Mouse (Mus musculus) spleen, postnatal 10 days (tissue): ENCODE results near the gene Pard3b.

ENCODE experiments used
- DNase-seq, 2 experiments: peaks; one replicate each; pipeline ENCODE4 v3.0.0; 2021 to 2022; ENCODE audit warnings: low spot score in 2 of 2

Pard3b gene

DNA sequence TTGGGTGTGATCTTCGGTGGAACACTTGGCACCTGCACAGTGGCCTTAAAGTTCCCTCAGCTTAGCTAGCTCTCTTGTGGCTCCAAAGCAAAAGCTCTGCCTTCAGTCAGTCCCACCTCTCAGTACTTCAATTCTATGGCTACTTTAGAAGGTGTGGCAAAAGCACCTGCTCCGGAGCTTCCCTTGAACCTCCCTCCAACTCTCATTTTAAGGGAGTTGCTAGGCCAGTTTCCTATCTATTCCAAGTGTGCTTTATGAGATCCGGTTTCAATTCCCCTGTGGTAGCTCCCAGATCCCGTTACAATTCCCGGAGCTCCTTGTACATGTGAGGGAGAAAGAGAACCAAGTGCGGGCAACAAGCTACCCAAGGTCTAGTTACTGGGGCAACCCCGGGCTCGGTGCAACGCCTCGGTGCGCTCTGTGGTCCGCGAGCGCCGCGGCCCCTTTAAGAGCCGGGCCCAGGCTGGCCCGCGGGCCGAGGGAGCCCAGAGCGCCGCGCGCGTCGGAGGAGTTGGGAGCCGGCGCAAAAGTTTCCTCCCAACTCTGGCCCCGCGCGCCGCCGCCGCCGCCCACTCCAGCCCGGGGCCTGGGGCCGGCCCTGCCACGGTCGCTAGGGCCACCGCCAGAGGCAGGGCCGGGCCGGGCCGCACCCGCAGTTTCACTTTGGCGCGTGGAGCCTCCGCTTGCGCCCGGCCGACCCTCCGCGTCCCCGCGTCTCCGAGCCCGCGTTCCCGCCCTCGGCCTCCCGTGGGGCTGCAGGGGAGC, at the start of gene Pard3b:
Gene Pard3b (plus strand): TSS at position 478 of the 765 bp plus-strand sequence.
- DNase-seq: peak; percentile 18 to 53

DNA sequence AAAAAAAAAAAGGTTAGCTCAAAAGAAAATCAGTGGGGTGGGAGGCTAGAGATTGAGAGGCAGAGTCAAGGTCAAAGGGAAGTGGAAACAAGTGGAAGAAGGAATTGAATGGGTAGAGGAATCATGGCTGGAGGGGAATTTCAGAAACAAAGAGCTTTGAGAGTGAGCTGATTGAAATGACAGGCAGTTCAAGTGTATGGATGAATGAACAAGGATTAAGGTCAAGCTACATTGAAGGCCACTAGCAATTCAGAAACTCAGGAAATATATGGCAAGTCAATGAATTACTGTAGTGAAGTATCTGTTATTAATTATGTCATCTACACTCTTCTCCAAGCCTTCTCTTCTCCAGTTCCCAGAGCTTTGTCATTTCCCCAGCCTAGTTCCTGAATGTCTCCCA, 22.4 kb upstream of the Pard3b start:
- DNase-seq: no peak

DNA sequence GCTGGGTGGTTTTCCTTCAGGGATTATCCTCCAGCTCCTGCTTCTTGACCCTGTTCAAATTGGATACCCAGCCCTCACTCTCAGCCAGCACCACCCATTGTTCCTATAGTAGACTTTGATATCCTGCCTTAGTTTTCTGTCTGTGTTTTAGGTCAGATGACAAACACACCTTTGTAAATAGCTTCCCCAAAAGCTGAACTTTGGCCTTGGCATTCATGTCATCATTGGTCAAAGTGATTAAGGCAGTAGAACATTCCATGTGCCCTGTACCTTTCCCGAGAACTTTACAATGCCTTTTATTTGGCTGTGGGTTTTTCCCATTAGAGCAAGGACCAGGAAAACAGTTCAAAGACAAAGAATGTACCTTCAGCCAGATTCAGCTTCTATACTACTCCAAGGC, 18.0 kb upstream of the Pard3b start:
- DNase-seq: no peak

DNA sequence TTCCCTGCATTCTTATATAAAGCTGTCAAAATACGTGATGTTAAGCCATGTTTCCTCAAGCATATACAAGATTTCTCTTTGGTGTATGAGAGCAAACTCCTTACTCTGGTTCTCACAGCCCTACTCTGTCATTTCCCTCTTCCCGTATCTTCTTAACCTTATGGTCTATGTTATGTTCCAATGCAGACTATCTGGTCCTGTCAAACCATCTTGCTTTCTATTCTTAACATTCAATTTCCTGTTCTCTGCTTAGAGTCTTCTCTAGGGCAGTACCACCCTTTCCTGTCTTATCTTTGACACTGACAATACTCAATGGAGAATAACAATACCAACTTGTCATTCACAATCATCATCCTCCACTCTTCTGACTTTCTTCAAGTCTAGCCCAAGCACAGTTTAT, 8.8 kb upstream of the Pard3b start:
- DNase-seq: no peak

DNA sequence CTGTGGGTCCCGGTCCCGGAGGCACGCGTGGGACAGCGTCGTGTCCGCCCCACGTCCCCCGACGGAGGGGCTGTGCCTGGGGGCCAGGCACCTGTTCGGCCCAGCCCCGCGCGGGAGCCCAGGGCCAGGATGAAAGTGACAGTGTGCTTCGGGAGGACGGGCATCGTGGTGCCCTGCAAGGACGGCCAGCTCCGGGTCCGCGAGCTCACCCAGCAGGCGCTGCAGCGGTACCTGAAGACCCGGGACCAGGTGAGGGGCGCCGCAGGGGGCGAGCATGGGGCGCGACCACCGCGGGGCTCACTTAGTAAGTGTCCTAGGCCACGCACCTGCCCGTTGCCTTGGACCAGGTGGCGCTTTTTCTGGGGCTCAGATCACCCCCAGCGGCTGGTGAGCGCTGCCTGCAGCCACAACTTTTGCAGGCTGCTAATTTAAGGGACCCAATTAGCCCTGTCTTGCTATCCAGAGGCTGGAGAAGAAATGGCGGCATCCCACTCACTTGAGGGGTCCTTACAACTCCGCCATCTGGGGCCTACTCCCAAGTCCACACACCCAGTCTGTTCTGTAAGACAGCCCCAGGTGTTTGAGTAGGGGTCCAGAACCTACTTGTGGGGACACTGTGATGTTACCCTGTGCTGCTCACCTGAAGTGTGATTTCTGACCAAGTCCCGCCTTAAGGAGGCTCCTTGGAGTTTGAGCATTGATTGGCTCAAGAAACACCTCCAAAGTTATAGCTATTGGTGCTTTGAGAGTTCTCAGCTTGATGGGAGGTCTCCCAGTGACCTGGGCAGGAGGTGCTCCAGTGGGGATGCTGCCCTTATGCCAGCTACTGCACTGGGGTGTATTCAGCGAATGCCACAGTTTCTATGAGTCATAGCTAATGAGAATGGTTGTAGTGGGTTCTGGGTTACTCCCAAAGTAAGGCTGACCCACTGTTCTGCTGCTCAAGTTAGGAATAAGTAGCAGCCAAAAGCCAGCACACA, 780 bp downstream of the Pard3b start:
- DNase-seq: peak in 1 of 2 experiments; percentile 4

DNA sequence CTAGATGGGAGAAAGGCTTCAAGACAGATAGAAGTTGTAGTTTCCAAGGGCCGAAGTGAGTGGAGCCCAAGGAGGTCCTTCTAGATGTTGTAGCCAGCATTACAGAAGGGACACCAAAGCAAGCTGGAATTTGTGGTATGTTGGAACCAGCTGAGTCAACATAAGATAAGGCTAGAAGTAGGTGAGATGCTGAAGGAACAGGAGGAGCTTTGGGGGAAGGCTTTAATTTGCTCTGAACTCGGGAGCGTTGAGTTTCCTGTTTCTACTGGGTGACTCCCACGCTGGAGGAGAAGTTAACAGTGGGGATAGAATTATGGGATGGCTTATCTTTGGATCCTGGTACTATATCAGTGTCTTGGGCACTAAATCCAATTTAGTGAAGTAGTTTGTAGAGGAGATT, 3.3 kb downstream of the Pard3b start:
- DNase-seq: no peak

DNA sequence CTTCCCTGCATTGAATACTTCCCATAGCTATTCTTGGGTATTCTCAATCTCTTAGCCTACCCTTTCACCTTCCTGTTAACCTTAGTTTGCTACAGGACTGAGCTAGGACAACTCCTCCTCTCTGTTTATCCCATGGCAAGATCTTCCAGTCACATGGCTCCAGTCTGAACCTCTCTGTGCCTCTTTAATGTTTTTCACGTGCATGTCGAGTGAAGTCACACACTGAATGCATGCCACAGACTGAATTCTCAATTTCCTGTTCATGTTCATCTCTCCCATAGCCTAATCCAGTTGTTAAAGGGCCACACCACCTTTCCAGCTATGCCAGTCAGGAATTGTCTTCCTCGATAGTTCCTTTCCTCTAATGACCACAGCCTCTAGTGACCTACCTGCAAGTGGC, 6.4 kb downstream of the Pard3b start:
- DNase-seq: no peak

DNA sequence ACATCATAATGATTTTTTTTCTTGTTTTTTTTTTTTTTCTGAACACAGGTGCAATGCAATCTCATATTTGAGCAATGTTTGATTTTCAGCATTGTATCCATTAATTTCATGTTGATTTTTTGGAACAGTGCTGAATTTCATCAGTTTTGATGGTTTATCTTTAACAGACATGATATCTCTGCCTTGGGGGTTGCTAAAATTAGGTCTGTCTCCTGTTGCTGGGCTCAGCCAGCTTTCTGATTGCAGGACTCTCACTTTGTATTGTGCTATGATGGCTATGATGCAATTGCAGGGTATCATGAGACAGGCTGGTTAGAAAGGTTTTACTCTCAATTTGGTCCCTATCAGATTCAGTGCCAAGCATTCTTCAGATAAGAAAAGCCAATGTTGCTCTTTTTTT, 11.3 kb downstream of the Pard3b start:
- no peak for DNase-seq

DNA sequence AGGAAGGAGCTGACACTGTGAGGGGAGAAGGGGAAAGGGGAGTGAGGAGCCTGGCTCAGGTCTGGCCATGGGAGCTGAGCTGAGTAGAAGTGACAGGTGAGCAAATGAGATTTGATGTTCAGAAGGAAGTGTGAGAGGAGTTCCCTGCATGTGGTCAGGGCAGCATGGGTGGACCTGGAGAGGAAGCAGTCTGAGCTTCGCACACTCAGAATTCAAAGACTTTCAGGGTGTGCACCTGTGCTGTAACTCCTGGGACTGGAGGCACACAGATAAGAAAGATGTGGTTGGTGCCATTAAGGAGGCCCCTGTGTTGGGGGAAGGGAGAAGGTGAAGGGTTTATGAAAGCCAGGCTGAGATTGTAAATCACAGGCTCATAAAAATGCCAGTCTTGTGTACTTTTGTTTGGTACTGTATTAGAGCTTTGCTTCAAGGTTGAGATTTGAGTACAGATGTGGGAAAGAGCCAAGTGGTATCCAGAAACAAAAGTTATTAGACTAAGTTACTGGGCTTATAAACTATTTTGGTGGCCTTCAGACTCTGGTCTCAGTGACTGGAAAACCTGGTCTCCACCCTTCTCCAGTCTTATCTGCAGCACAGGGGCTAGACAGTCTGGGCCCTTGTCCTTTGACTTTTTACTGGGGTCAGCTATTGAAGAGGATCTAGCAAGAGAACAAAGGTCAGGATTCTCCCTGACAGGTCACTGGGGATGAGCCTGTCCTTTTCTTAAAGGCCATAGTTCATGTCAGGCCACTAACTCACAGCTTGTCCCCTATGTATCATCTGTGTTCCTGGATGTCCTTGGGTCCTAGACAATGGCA, 13.0 kb downstream of the Pard3b start:
- no peak for DNase-seq

DNA sequence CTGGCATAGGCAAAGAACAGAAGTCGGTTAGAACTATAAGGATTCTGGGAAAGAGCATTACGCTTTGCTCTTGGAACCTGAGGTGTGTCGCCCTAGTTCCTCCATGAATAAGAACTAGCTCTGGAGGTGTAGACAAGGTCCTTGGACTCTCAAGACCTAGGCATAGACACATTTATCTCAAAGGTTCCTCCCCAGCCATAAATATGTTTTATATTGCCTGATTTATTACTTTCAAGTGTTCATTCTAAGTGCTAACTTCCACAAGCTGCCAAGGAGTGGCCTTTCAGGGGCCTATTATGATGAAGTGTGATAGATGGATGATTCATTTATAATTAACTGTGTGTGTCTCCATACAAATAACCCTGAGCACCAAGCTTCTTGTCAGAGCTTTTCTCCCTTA, 19.1 kb downstream of the Pard3b start:
- DNase-seq: no peak

DNA sequence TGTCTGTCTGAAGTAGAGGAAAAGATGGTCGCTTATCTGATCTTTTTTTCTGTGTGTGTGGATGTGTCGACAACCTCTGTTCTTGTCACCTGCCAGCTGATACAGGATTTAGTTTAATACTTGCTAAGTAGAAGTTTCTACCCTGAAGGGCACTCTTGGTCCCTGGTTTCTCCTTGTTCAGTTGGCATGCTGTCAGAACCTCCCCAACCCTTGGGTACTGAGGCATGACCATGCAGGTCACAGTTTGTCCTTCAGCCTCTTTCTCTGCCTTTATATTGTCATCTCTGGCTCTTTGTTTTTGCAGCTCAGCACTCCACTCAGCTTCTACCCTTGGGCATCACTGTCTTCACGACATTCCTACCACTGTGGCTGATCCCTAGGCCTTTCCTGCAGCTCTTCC, 21.3 kb downstream of the Pard3b start:
- DNase-seq: no peak

DNA sequence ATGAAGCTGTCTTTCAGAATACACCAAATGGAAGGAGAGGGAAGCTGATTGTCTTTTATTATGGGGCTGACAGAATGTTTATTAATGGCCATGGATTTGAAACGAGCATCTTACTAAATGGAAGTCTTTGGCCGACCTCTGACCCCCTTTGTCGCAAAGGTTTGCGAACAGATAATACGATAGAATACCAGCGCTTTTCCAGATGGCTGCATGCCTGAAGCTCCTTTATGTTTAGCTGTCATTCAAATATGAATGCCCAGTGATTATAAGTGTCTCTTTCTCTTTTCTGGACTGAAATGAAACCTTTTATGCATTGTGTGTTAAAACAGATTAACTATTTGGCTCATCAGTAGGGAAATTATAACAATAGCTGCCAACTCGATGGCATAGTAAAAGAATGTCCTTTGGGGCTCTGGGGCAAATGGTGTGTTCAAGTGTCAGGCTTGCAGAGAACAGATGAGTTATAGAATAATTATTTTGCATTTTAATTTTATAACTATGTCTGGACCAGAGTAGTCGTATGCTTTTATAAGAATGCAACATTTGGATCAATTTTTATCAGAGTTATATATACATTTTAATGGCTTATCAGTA, 46.7 kb downstream of the Pard3b start:
- no peak for DNase-seq

DNA sequence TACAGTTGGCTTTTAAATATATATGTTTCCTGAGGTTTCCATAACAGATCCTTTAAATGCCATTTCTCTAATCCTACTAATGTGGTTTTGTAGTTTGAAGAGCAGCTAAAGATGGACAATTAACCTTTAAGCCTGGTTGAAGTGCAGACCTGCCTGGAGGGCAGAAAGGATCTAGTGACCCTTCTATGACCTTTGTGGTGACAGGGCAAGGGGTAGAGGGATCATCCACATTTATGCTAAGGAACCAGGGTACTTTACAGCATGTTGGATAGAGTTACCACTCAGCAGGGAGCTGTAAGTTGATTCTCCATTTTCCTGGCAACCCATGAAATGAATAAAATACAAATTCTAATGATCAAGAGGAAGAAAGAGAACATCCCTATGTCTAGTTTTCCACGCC, 47.3 kb downstream of the Pard3b start:
- DNase-seq: no peak

DNA sequence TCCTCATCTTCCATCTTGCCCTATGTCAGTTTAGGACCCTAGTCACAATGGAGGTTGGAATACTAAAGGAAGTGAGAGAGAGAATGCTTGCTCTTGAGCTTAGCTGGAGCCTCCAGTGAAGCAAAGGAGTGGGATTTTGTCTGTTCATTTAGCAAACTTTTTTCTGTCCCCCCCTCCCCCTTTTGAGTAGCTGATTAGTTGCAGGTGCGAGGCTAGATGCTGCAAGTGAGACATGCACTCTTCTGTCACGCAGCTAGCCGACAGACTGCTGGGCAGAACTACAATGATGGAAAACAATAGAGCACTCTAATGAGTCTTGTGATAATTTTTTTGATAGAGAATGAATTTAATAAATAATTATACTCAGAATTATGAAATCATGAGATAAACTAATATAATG, 49.7 kb downstream of the Pard3b start:
- no peak for DNase-seq

DNA sequence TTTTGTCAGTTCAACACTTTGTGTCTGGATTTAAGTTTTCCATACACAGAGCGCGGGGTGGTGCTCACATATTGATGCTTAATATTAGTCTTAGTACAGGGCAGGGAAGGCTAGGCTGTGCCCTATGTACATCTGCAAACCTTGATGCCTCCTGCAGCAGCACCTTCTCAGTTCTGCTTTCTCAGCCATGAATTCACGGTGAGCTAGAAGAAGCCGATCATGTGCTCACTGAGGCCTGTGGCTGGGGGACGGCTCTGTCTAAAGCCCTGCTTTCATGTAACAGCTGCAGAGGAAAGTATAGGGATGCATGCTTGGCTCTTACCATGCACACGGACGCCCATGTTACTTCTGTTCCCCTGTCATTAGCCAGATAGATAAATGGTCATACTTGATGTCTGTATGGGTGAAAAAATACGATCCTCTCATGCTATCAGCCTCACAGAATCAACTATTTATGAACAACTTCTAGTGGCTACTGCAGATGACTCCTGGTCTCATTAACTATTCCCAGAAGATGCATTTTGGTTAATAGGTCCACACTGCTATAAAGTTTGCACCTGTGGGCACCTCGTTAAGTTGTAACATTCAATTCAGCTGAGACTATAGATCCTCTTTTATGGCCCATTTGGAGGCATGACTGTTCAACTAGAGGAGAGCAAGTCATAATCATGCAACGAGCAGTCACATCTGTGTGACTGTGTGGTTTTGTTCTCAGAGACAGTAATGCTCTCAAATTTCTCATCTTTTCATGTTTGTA, 60.0 kb downstream of the Pard3b start:
- DNase-seq: no peak

DNA sequence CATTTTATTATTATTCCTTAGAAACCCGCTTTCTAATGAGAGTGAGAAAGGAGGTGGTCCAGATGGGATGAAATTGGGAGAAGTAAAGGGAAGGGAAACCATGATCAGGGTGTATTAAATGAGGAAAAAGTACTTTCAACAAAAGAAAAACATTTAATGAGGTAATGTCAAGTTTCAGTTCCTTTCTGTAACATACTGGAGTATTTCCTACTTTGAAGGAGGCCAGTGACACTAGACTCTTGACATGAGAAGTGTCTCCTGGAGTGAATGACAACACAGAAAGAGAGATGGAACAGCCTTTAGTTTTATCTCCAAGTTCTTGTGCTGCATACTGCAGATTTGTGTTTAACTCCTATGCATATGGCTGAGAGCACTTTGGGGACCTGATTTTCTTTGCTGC, 71.2 kb downstream of the Pard3b start:
- no peak for DNase-seq

DNA sequence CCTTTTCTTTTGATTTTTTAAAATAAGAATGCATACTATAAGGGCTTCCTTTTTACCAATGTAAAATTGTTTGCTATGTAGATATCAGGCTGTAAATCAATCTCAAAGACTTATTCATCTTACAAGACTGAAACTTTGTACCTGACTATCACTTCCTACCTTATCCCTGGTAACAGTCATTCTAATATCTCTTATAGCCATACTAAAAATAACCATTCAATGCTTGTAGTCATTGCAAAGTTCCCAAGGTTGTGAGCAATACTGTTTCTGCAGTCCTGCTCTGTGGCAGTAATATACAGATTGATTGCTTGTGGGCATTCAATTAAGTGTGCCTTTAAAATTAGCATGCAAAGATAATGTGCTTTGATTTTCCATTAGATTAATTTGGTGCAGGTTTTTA, 72.9 kb downstream of the Pard3b start:
- no peak for DNase-seq

DNA sequence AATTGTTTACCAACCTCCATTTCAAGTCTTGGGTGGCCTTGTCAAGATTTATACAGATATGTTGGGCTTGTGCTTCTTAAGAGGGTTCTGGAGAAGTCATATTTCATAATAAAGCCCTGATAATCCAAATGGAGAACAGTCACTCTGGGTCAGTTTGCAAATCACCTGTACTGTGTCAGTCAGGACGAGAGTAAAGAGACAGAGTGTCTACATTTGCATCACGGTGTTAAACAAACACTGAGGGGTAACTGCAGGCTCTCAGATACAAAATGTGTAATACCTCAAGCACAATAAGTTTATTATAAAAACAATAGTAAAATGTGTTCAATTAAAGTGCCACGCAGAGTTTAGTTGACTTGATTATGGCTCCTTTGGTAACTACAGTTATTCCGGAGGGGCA, 91.0 kb downstream of the Pard3b start:
- no peak for DNase-seq

DNA sequence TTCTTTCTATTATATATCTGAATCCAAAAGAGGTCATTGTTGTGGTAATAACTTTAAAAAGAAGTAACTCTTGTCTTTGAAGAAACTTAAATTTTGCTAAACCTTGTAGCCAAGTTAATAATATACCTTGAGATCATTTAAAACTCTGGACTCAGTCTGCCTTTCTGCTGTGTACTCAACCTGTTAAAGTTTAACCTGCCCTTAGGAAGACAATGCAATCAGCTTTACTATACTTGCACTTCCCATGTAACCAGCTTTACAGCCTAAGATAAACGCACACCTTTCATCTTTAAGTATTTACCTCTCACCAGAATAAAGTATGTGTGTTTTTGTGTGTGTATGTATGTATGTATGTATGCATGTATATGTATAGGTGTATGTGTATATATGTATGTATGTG, 97.9 kb downstream of the Pard3b start:
- DNase-seq: no peak

DNA sequence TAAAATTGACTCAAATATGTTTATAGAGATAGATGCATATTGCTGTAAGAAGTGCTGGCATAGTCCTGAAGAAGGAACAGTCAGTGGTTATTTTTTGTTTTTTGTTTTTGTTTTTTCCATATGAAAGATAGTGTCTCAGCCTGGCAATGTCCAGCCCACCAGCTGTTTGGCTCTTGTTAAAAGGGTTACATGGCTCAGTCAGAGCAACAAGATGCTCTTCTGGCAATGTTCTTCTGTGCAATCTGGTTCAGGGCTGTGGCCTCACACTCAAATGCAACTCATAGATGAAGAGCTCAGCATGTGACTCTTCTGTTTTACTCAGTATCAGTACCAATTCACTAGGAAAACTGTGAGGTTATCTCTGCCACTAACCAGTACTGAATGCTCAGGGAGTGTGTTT, 104.2 kb downstream of the Pard3b start:
- no peak for DNase-seq

DNA sequence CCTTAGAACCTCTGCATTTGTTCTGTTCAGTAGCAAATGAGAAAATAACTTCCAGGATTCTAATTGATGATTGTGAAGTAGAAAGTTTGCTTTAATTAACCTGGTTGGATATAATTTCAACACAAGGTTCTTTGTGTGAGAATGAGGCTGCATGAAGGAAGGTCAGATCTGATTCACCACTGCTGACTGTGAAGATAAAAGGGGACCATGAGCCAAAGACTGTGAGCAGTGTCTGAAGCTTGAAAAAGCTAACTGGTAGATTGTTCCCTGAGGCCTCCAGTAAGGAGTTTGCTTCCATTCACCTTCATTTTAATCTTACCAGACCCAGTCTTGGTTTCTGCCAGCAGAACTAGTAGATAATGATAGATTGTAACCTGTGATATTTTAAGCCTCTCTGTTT, 108.9 kb downstream of the Pard3b start:
- no peak for DNase-seq
